Comparison of ENCODE assay signal across 17 mouse cellular contexts in the genomic region with DNA sequence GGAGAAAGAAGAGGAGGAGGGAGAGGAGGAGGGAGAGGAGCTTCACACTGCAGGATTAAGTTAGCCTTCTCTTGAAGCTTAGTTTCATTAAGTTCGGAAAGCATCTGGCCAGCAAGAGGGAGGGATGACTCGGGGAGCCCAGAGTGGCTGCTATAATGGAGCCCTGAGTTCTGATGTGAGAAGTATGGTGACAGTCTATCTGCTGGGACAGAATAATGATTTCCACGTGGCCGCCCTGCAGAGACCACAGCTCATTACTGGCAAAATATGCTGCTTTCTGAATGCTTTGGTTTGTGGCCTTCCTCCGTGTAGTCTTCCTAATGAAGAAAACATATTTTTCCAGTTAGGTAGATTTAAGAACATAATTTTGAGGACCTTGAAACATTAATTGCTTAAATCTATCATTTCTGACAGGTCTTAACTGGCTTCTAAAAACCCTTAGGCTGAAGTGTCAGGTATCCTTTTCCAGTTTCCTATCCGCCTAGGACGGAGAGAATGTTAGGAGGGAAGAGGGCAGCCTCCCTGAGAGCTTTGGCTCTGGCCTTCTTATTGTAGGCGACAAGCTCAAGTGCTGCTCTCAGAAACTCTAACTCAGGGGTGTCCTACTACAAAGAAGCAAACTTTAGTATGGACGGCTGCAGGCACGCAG. TPM values are rescaled to one million over a fixed set of nuclear protein-coding genes. Genes with fewer than 3 reads are reported as not detected.
A peak's percentile ranks its signal among the peaks of the same experiment; 100 is the strongest.
DNase-seq lines count a peak whose midpoint lies in the region; ATAC-seq lines count a peak whose summit lies in the region.
"Had no signal": no experiment of that assay in that cellular context is flagged by ENCODE, and none has a peak within 500 bp of the region (broad histone marks: within the 10 kb centered on the region; RNA-seq: fewer than 3 reads in every experiment).

No protein-coding gene starts in this region.

- intact Hi-C loops in heart, postnatal 25 days (cut with DNase I) = no loop called here

- peak overlapping the region; percentile 39 to 51; a peak in 3 of 4 replicates for H3K27ac ChIP-seq in heart, embryonic 14.5 days (replicated peaks in 1 of 2; ENCODE audit: control insufficient read depth in 1 of 2, insufficient read depth in 1 of 2, low read depth in 2 of 2, low read length in 2 of 2)
- peak overlapping the region; percentile 69 for H3K27ac ChIP-seq in embryonic facial prominence, embryonic 14.5 days (replicated peaks; ENCODE audit: low read depth, low read length)
- no peak overlapping the region for H3K27ac ChIP-seq in neural tube, embryonic 11.5 days (ENCODE audit: low read depth, low read length)
- H3K27ac ChIP-seq: midbrain, embryonic 12.5 days; stomach, embryonic 15.5 days had no signal

- WGBS in heart, embryonic 14.5 days = 42% methylated on average over 10 of the region's 10 CpGs
- WGBS in embryonic facial prominence, embryonic 14.5 days = 26% methylated on average over 10 of the region's 10 CpGs
- 49% methylated on average over 10 of the region's 10 CpGs for WGBS in neural tube, embryonic 11.5 days

- H3K9ac ChIP-seq in heart, embryonic 14.5 days (ENCODE audit: low read length) = peak overlapping the region; percentile 36; the same call in 1 of the 2 replicates
- H3K9ac ChIP-seq in embryonic facial prominence, embryonic 14.5 days (ENCODE audit: low read depth, low read length) = peak overlapping the region; percentile 40
- H3K9ac ChIP-seq in neural tube, embryonic 11.5 days (ENCODE audit: low read length) = no peak overlapping the region
- H3K9ac ChIP-seq: forebrain, postnatal 0 days; lung, embryonic 14.5 days; midbrain, embryonic 12.5 days; stomach, embryonic 15.5 days had no signal

- no peak for ATAC-seq in heart, embryonic 14.5 days (ENCODE audit: insufficient number of reproducible peaks, insufficient read depth, low FRiP score, low read depth)
- ATAC-seq in embryonic facial prominence, embryonic 14.5 days (ENCODE audit: low read depth) = no peak; the same call in 1 of the 2 replicates
- no peak for ATAC-seq in neural tube, embryonic 11.5 days (ENCODE audit: insufficient read depth, low FRiP score, low TSS enrichment)
- ATAC-seq in megakaryocyte-erythroid progenitor cell, adult 5-6 weeks (replicated peaks; ENCODE audit: low FRiP score, low TSS enrichment, poor library complexity, severe bottlenecking) = no peak
- ATAC-seq: CD4-positive, CD25-positive, alpha-beta regulatory T cell, adult 4 months; forebrain, postnatal 0 days; Patski had no signal

- no peak overlapping the region for H3K4me3 ChIP-seq in heart, embryonic 14.5 days (ENCODE audit: control insufficient read depth in 1 of 2, insufficient read depth in 1 of 2, low read depth in 1 of 2, low read length in 2 of 2)
- no peak overlapping the region for H3K4me3 ChIP-seq in embryonic facial prominence, embryonic 14.5 days (ENCODE audit: low read depth, low read length)
- no peak overlapping the region for H3K4me3 ChIP-seq in neural tube, embryonic 11.5 days (ENCODE audit: low read depth, low read length)
- H3K4me3 ChIP-seq: midbrain, embryonic 12.5 days; stomach, embryonic 15.5 days had no signal

- H3K9me3 ChIP-seq in heart, embryonic 14.5 days (ENCODE audit: control insufficient read depth, low read length) = no peaks in the 10 kb centered on the region
- no peaks in the 10 kb centered on the region for H3K9me3 ChIP-seq in embryonic facial prominence, embryonic 14.5 days (ENCODE audit: control insufficient read depth, low read length)
- no peaks in the 10 kb centered on the region for H3K9me3 ChIP-seq in neural tube, embryonic 11.5 days (ENCODE audit: control insufficient read depth, low read length)
- H3K9me3 ChIP-seq: midbrain, embryonic 12.5 days; stomach, embryonic 15.5 days had no signal

- H3K4me1 ChIP-seq in heart, embryonic 14.5 days (ENCODE audit: control insufficient read depth in 2 of 2, insufficient read depth in 2 of 2, low read length in 2 of 2) = peaks cover 38 to 65% of the 10 kb centered on the region in 2 experiments
- peaks cover 72% of the 10 kb centered on the region for H3K4me1 ChIP-seq in embryonic facial prominence, embryonic 14.5 days (ENCODE audit: control insufficient read depth, insufficient read depth, low read length)
- H3K4me1 ChIP-seq in neural tube, embryonic 11.5 days (ENCODE audit: control insufficient read depth, insufficient read depth, low read length) = peaks cover 10% of the 10 kb centered on the region

- H3K27me3 ChIP-seq in heart, embryonic 14.5 days (ENCODE audit: control insufficient read depth, insufficient read depth, low read length) = no peaks in the 10 kb centered on the region
- no peaks in the 10 kb centered on the region for H3K27me3 ChIP-seq in embryonic facial prominence, embryonic 14.5 days (replicated peaks; ENCODE audit: control insufficient read depth, insufficient read depth, low read length)
- H3K27me3 ChIP-seq in neural tube, embryonic 11.5 days (ENCODE audit: control insufficient read depth, insufficient read depth, low read length) = no peaks in the 10 kb centered on the region
- H3K27me3 ChIP-seq: midbrain, embryonic 12.5 days; Patski; stomach, embryonic 15.5 days had no signal

- no peaks in the 10 kb centered on the region for H3K36me3 ChIP-seq in heart, embryonic 14.5 days (ENCODE audit: control insufficient read depth, insufficient read depth, low read length)
- no peaks in the 10 kb centered on the region; the same call in 1 of the 2 replicates for H3K36me3 ChIP-seq in embryonic facial prominence, embryonic 14.5 days (ENCODE audit: control insufficient read depth, insufficient read depth, low read length)
- H3K36me3 ChIP-seq in neural tube, embryonic 11.5 days (ENCODE audit: control insufficient read depth, insufficient read depth, low read length) = no peaks in the 10 kb centered on the region
- H3K36me3 ChIP-seq: midbrain, embryonic 12.5 days; stomach, embryonic 15.5 days had no signal

- no peak for DNase-seq in heart, postnatal 25 days (ENCODE audit: low spot score)
- DNase-seq in retina, postnatal 1 day = peak; percentile 20
- DNase-seq in retina, embryonic 14.5 days (ENCODE audit: low spot score) = no peak
- peak; percentile 79 for DNase-seq in embryonic facial prominence, embryonic 14.5 days (ENCODE audit: low spot score)
- DNase-seq in neural tube, embryonic 11.5 days (ENCODE audit: low spot score) = peak; percentile 28
- no peak for DNase-seq in right cerebral cortex, postnatal 14 days
- DNase-seq: adrenal gland, adult 2 months; forebrain, postnatal 0 days; kidney, adult 11 months; lung, embryonic 14.5 days; right cerebral cortex, postnatal 4 days had no signal

- no peak overlapping the region; the same call in 1 of the 2 replicates for H3K4me2 ChIP-seq in heart, embryonic 14.5 days (ENCODE audit: low read length)
- H3K4me2 ChIP-seq in embryonic facial prominence, embryonic 14.5 days (ENCODE audit: low read depth, low read length) = peak overlapping the region; percentile 31
- H3K4me2 ChIP-seq in neural tube, embryonic 11.5 days (ENCODE audit: low read depth) = no peak overlapping the region
- H3K4me2 ChIP-seq: lung, embryonic 14.5 days; midbrain, embryonic 12.5 days; stomach, embryonic 15.5 days had no signal

RNA-seq across cellular contexts. Expression of a gene that starts 32.2 kb away (rescaled TPM):
- polyA plus RNA-seq in heart, embryonic 14.5 days (2014; fragmentation: Nextera tagmentation; extraction: Ambion mirVana) = 8.5 and 10.8 TPM in 2 replicates
- total RNA-seq in heart, postnatal 25 days (2021) = 1 to 10 TPM; 6.6 to 6.8 TPM
- polyA plus RNA-seq in embryonic facial prominence, embryonic 14.5 days (2014; fragmentation: Nextera tagmentation; extraction: Ambion mirVana) = 17.9 and 21.7 TPM in 2 replicates
- polyA plus RNA-seq in neural tube, embryonic 11.5 days (2014; fragmentation: Nextera tagmentation; extraction: Ambion mirVana) = 11.7 and 12.6 TPM in 2 replicates
- total RNA-seq in megakaryocyte-erythroid progenitor cell, adult 5-6 weeks (2014; fragmentation: Nextera tagmentation) = 5.0 and 10.7 TPM in 2 replicates
- total RNA-seq in megakaryocyte-erythroid progenitor cell, adult 5-6 weeks (2017) = 3.2 and 9.9 TPM in 2 replicates

Comparison
In these comparisons a context has a peak if more than half of its experiments do, and no peak if none do; other contexts are left out.
1. DNase-seq: peak in retina, postnatal 1 day (single experiment), embryonic facial prominence, embryonic 14.5 days (single experiment) and neural tube, embryonic 11.5 days (single experiment); none in heart, postnatal 25 days (single experiment), retina, embryonic 14.5 days (single experiment) and right cerebral cortex, postnatal 14 days (single experiment).